Mouse (Mus musculus): Measurements from ENCODE around the gene Nop58. TPM values are rescaled to one million over a fixed set of nuclear protein-coding genes. Genes with fewer than 3 reads are reported as not detected.
A peak's percentile ranks its signal among the peaks of the same experiment; 100 is the strongest.
"Not testable (repeated sequence)": the region's sequence is repeated elsewhere in the genome, so short reads cannot be mapped to it uniquely, and the experiment has no call there.

Gene Nop58
- total RNA-seq, 2 experiments from 2014 or later, result 100 to 124 TPM

- no peak for DNase-seq (ENCODE audit: low spot score in 2 of 2)
Measured at GRCm38 (mm10) chr1:59701766-59702165, 17.0 kb downstream of the Nop58 start.

- DNase-seq (ENCODE audit: low spot score in 2 of 2), result no peak
Measured at GRCm38 (mm10) chr1:59719900-59720299, 35.1 kb downstream of the Nop58 start.

- no peak for DNase-seq (ENCODE audit: low spot score in 2 of 2)
Measured at GRCm38 (mm10) chr1:59725661-59726060, 40.9 kb downstream of the Nop58 start.

- DNase-seq (ENCODE audit: low spot score in 2 of 2), result no peak
Measured at GRCm38 (mm10) chr1:59730106-59730505, 45.3 kb downstream of the Nop58 start.

GRCm38 (mm10) chr1:59730737-59731136 lies 46.0 kb downstream of the Nop58 start:
- no peak for DNase-seq (ENCODE audit: low spot score in 2 of 2)

GRCm38 (mm10) chr1:59734076-59734475 lies 49.3 kb downstream of the Nop58 start:
- no peak for DNase-seq (ENCODE audit: low spot score in 2 of 2)

GRCm38 (mm10) chr1:59738768-59739414 lies 54.1 kb downstream of the Nop58 start:
- DNase-seq (ENCODE audit: low spot score in 2 of 2), result no peak

- no peak for DNase-seq (ENCODE audit: low spot score in 2 of 2)
Measured at GRCm38 (mm10) chr1:59739577-59740354, 55.0 kb downstream of the Nop58 start.

- no peak for DNase-seq (ENCODE audit: low spot score in 2 of 2)
Measured at GRCm38 (mm10) chr1:59749047-59749446, 64.3 kb downstream of the Nop58 start.

- not testable (repeated sequence) for DNase-seq (ENCODE audit: low spot score in 2 of 2)
Measured at GRCm38 (mm10) chr1:59749724-59750123, 65.0 kb downstream of the Nop58 start.

- DNase-seq (ENCODE audit: low spot score in 2 of 2), result no peak
Measured at GRCm38 (mm10) chr1:59755298-59755697, 70.5 kb downstream of the Nop58 start.

GRCm38 (mm10) chr1:59758325-59758724 lies 73.6 kb downstream of the Nop58 start:
- DNase-seq (ENCODE audit: low spot score in 2 of 2), result no peak

GRCm38 (mm10) chr1:59762208-59762607 lies 77.4 kb downstream of the Nop58 start:
- peak; percentile 23 to 28 for DNase-seq (ENCODE audit: low spot score in 2 of 2)

GRCm38 (mm10) chr1:59762651-59763163 lies 77.9 kb downstream of the Nop58 start:
- no peak for DNase-seq (ENCODE audit: low spot score in 2 of 2)

GRCm38 (mm10) chr1:59763164-59763768 lies 78.5 kb downstream of the Nop58 start, which contains the start of gene Bmpr2:
Gene Bmpr2, plus strand, starts transcription at chr1:59763400.
- peak; percentile 85 to 88 for DNase-seq (ENCODE audit: low spot score in 2 of 2)

- DNase-seq (ENCODE audit: low spot score in 2 of 2), result peak; percentile 55 to 65
Measured at GRCm38 (mm10) chr1:59763781-59764251, 79.0 kb downstream of the Nop58 start.

GRCm38 (mm10) chr1:59764407-59764971 lies 79.7 kb downstream of the Nop58 start:
- DNase-seq (ENCODE audit: low spot score in 2 of 2), result peak; percentile 39 to 56

- DNase-seq (ENCODE audit: low spot score in 2 of 2), result no peak
Measured at GRCm38 (mm10) chr1:59765279-59765678, 80.5 kb downstream of the Nop58 start.

GRCm38 (mm10) chr1:59766626-59767025 lies 81.9 kb downstream of the Nop58 start:
- DNase-seq (ENCODE audit: low spot score in 2 of 2), result no peak
